Mouse (Mus musculus) kidney, postnatal 10 days (tissue): ENCODE data around the gene Micu1.
"Not testable (repeated sequence)": the region's sequence is repeated elsewhere in the genome, so short reads cannot be mapped to it uniquely, and the experiment has no call there.

Source experiments
- DNase-seq: peaks from one replicate; pipeline ENCODE4 v3.0.0; 2021; ENCODE audit warnings: mixed read lengths

Micu1 gene

DNA sequence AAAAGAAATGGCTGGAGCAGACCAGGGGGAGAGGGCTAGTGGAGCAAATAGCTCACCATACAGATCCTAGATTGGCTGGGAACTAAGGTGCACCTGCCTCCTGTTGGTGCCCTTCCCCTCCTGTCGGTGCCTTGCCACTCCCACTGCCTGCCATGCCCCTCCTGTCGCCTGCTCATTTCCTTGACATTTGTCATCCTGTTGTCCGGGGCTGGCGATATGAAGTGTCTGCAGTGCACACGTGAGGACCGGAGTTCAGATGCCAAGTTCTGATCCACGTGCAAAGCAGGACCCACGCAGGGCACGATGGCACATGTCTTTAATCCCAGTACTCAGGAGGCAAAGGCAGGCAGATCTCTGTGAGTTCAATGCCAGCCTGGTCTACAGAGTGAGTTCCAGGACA, 158.4 kb downstream of the Micu1 start:
- DNase-seq, result no peak

DNA sequence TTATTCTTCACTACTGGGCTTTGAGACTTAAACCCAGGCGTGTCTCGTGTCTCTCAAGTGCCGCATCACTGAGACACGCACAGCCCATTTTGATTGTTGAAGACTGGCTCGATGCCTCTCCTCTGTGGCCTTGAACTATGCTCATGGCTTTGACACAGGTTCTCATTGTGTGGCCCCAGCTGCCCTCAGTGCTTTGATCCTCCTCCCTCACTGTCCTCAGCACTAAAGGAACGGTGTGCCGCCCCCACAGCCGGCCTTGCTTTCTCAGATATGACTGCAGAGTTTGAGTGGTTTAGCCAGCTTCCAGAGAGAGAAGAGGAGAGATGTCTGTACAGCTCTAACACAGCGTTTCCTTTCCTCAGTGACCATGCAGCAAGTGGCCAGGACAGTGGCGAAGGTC, 158.9 kb downstream of the Micu1 start:
- DNase-seq, result no peak

DNA sequence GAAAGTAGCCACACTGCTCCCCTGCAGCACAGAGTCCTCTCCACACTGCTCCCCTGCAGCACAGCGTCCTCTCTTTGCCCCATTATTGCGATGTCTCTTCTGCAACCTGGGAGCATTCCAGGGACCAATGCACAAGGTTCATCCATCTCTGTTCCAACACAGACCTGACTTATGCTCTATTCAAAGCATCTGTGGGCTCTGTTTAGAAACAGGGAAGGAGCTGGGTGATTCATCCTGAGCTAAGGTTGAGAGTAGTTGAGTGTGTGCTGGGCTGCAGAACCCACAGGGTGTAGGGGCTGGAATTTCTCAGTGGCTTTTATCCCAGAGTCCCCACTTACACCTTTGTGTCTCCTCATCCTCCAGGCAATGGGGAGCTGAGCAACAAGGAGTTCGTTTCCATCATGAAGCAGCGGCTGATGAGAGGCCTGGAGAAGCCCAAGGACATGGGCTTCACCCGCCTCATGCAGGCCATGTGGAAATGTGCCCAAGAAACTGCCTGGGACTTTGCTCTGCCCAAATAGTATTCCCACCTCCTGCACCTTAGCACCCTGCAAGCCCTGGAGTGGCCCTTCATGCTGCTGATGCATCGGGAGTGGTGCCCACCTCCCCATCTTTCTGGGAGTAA, 160.7 kb downstream of the Micu1 start:
- no peak for DNase-seq

DNA sequence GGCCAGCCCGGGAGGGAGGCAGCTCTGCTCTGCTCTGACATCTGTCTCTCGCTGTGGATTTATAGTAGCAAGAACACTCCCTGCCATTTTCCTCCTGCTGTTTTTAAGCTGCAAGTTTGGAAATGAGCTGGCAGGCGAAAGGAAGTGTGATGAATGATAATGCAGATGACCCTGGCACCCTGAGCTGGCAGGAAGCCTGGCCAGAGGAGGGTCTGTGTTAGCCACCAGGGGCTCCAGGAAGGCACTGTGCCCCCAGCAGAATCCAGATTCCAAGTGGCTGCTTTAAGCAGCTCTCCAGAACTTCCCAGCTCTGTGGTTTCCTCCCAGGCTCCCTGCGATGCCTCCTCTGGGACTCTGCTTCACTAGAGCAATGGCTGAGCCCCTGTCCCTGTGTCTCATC, 161.3 kb downstream of the Micu1 start:
- peak; percentile 55 for DNase-seq

DNA sequence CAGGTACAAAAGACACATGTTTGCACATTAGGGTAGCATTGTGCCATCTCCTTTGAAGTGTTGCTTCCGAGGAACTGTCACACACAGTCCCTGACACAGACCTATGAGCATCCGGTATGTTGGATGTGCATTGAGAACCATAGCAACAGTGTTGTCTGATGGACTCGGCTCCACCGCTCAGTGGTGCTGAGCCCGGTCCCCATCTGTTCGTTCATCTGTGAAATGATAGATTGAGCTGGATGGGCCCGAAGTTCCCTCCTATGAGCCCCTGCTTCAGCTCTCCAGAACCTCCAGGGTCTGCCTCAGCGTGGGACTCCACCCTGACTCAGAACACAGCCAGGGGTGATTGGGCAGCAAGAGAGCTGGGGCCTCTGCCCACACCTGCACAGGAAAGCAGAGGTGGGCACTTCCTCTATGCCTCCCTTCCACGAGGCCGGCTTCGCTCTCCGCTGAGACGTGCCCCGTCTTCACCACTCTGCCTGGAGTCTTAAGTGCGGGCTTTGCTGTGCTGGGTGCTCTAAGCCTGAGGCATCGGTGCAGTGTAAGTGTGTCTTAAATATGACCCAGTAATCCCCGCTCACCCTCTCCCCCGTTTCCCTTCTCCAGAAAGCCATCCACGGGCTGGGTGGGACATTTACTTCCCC, 162.1 kb downstream of the Micu1 start:
- DNase-seq, result no peak

DNA sequence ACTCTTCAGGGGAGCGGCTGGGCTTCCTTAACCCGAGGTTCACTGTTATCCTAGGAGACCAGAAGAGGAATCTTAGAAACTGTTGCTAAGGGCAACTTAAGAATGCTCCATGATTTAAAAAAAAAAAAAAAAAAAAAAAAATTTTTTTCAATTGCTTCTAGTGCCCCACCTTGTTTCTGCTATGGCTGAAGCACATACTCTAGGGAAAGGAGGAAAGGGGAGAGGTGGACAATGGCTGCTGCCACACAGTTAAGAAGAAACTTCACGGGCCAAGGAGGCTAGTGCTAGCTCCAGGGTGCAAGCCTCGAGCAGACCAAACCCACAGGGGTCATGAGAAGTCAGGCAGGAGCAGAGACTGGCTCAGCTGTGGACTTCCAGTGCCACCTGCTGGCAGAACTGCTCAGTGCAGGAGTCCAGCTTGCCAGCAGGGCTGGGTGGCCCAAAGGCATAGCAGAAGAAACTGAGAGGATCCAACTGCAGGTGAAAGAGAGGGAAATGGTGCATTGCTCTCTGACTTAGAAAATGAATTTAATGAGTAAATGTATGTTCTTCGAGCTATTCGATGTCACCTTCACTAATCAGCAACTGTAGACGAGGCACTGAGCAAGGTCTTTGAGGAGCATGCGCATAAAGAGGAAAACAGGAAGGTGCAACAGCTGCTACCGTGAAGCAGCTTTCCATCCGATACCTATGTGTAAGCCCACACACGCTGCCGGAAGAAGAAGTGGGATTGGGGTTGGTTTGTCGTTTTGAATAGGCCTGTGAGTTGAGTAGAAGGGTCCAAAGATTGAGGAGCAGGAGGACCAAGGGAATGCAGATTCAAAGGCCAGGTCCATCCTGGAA, 162.8 kb downstream of the Micu1 start:
- peak; percentile 92 for DNase-seq

DNA sequence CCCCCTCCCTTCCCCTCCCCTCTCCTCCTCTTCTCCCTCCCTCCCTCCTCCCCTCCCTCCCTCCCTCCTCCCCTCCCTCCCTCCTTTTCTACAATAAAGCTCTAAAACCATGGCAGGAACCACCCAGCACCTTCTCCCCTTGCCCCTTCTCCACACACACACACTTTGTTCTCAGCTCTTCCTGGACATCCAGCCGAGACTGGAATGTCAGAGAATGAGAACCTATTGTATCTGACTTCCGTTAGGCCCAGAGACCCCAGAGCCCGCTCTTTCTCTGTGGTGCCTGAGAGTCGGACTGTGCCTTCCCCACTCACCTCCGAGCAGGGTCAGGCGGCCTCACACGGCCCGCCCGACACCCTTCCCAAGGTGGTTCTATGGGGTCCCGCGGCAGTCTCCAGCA, 166.0 kb downstream of the Micu1 start:
- no peak for DNase-seq

DNA sequence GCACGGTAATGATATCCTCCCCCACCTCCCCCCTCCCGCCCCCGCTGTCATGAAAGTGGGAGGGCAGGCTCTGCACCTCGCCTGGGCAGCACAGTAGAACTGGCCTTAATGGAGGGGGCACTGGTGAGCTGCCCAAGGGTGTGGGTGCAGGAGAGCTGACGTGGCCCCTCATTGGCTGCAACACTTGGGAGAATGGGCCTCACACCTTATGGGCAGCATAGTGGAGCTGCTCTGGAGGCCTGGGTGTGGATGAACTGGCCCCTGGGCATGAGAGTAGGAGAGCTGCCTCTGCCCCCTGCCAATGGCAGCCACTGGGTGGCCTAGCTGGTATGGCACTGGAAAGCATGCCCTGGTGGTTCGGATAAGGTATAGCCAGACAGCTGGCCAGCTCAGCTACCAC, 167.8 kb downstream of the Micu1 start:
- DNase-seq, result no peak

DNA sequence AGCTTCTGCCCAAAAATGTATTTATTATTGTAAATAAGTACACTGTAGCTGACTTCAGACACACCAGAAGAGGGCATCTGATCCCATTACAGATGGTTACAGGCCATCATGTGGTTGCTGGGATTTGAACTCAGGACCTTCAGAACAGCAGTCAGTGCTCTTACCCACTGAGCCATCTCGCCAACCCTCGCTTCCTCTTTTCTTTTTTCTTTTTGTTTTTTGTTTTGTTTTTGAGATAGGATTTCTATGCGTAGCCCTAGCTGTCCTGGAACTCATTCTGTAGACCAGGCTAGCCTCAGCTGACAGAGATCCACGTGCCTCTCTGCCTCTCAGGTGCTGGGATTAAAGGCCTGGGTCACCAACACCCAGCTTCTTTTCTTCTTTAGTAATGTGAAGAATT, 170.4 kb downstream of the Micu1 start:
- DNase-seq, result not testable (repeated sequence)

DNA sequence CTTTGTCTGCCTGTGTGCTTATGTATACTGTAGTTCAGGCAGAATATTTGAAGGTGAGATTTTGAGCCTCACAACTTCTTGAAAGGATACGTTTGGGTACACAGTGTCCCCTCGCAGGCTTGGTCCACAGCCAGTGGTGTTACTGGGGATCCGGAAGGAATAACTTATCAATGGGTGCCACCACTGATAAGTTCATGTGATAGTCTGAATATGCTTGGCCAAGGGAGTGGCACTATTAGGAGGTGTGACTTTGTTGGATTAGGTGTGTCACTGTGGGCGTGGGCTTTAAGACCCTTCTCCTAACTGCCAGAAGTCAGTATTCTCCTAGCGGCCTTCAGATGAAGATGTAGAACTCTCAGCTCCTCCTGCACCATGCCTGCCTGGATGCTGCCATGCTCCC, 170.9 kb downstream of the Micu1 start:
- no peak for DNase-seq

DNA sequence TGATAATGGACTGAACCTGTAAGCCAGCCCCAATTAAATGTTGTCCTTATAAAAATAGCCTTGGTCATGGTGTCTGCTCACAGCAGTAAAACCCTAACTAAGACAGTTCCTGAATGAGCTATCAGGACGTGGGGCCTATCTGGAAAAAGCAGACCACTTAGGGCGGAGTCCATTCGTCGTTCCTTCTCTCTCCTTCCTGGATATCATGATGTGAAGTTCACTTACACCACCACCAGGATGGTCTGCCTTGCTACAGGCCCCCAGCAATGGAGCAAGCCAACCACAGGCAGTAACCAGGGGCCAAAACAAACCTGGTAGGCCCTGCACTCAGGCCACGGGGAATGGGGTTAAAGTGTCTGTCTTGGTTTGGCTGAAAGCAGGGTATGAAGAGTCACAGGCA, 171.3 kb downstream of the Micu1 start:
- no peak for DNase-seq

DNA sequence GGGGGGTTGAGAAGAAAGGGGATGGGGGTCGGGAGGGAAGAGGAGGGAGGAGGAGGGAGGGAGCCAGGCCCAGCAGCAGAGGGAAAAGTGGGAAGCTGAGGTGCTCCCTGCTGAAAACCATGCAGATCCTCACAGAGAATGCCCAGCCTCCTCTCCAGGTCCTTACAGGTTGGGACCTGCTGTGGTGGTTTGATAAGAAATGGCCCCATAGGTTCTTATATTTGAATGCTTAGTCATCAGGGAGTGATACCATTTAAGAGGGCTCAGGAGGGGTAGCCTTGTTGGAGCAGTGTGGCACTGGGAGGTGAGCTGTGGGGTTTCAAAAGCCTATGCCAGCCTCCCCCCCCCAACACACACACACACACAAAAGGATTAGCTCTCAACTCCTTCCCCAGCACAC, 173.1 kb downstream of the Micu1 start:
- DNase-seq, result no peak

DNA sequence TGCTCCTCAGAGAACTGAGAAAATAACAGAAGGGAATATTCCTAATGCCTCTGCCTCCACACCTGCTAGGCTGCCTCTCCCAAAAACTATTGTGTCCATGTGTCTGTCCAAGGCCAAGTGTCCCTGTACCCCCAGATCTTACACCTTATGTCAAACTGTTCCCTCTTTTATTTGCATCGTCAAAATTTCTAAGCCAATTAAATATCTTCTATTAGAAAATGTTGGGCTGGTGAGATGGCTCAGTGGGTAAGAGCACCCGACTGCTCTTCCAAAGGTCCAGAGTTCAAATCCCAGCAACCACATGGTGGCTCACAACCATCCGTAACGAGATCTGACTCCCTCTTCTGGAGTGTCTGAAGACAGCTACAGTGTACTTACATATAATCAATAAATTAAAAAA, 174.4 kb downstream of the Micu1 start:
- not testable (repeated sequence) for DNase-seq

DNA sequence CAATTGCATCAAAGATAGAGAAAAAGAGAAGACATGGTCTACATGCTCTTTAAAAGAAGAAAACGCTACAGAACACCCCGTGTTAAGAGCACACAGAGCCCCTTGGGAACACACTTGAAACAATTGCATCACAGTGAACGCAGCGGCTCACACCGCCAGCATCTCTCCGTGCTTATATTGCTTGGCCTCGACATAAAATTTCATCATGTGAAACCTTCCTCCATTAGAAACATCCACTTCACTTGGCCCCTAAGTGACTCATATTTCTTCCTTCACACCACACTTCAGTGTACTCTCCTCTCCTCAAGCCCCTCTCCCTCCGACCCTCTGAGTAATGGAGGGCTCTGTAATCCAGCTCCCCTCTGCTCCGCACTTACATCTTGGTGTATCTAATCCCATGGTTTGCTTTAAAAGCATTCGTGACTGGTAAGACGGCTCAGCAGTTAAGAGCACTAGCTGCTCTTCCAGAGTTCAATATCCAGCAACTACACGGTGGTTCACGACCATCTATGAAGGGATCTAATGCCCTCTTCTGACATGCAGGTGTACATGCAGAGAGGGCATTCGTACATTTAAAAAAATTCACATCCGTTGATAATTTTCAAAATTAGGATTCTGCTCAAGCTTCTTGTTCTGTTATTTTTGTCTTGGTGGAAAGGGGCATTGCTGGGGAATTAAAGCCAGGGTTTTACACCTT, 175.3 kb downstream of the Micu1 start:
- no peak for DNase-seq

DNA sequence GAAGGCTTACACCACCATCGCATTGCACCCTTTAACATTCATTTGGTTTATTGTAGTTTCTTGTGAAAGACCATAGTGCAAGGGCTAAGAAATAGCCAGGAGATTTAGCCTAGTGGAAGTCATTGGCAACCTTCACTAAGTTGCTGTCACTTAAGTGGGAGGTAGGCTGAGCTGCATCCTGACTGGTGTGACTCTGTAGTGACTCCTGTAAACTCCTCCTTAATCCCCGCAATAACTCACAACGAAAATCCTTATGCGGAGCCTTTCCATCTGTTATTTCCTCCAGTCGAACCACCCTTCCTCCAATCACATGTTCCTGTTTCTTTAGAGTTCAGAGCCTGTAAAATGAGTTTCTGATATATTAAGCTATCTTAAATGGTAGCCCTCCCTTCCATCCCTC, 176.5 kb downstream of the Micu1 start:
- DNase-seq, result peak; percentile 33

DNA sequence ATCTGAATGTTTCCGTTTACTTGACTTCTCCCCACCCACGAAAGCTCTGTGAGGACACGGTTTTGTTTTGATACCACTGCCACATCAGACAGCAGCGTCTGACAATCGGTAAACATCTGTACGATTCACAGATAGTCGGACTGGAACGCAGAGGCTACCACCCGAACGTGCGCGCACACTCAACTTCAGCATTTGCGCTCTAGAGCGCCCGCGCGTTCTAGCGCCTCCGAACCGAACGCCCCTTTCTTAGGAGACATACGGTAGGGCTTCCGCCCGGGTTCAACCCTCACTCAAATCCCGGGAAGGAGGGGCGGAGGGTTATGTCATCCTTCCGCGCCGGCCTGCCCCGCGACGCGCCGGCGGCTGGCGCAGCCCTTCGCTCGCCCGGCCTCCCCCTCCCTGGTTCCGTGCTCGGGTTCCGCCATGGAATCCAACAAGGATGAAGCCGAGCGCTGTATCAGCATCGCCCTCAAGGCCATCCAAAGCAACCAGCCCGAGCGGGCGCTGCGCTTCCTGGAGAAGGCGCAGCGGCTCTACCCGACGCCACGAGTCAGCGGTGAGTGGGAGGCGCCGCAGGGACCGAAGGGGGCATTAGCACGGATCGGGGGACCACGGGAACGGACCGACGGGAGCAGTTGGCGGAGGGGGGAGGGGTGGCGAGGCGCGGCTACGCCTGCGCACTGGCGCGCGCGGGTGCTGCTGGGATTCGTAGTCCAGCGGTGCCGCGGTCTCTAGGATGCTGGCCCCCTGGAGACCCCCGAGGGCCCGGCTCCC, 177.2 kb downstream of the Micu1 start, which contains the start of gene Dnajb12:
Dnajb12 (plus strand) TSS at position 302 of the 774 bp plus-strand sequence.
- DNase-seq, result peak; percentile 97

DNA sequence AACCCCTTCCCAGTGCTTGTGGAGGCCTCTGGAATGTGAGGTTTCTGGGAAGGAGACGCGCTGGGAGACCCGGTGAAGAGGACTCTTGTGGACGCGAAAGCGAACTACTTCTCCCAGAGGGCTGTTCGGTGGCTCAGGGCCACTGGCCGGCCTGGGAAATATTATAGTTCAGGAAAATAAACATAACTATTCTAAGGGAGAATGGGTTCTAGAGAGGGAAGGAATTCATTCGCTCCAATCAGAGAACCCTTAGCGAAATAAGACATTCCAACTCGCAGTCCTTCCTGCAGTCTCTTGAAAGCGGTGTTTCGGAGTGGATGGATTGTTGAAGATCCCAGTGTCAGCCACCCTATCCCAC, 177.7 kb downstream of the Micu1 start:
- no peak for DNase-seq

DNA sequence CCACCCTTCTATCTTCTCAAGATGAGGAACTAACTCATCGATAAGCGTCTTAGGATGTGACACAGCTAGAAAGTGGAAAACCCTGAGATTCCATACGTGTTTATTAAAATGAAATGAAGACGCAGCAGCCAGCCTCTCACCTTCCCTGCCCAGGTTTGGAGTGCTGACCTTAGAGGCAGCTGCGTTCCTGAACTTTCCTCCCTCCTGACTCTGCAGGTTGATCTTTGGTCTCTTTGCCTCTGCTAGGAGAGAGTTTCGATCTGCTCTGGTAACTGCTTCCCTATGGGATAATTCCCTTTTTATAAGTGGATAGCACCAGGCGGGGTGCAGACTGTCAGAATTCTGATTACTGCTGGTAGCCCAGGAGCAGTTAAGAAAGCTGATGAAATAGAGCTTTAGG, 178.6 kb downstream of the Micu1 start:
- peak; percentile 38 for DNase-seq

DNA sequence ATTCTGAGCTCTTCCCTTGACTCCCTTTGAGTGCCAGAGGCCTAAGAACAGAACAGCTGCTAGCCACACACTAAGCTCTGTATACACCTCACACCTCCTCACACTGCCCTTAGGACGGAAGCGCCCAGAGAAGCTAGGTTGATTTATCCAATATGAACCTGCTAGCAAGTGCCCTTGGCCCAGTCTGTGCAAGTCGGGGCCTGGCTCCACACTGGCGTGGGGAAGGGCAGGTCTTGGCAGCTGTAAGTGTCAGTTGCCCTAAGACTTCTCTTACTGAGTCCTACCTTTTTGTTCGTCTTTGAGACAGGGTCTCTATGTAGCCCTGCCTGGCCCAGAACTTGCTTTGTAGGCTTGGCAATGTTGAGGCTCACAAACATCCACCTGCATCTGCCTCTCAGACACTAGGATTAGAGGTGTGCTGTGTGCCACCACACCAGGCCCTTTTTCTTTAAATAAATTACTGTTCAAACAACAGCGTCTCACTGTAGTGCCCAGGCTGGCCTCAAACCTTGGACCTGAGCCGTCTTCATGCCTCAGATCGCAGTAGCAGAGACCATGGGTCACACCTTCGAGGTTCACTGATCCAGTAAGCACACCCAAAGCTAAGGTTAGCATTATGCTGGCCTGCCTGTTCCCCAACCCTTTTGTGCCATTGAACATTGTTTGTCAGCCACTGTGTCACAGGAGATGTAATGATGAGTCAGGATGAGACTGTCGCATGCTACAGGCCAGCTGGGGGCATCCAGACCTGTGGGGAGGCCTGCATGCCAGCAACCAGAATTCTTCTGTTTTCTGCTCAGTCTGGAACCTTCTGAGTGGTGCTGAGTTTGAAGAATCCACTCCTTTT, 182.3 kb downstream of the Micu1 start:
- DNase-seq, result peak; percentile 25

DNA sequence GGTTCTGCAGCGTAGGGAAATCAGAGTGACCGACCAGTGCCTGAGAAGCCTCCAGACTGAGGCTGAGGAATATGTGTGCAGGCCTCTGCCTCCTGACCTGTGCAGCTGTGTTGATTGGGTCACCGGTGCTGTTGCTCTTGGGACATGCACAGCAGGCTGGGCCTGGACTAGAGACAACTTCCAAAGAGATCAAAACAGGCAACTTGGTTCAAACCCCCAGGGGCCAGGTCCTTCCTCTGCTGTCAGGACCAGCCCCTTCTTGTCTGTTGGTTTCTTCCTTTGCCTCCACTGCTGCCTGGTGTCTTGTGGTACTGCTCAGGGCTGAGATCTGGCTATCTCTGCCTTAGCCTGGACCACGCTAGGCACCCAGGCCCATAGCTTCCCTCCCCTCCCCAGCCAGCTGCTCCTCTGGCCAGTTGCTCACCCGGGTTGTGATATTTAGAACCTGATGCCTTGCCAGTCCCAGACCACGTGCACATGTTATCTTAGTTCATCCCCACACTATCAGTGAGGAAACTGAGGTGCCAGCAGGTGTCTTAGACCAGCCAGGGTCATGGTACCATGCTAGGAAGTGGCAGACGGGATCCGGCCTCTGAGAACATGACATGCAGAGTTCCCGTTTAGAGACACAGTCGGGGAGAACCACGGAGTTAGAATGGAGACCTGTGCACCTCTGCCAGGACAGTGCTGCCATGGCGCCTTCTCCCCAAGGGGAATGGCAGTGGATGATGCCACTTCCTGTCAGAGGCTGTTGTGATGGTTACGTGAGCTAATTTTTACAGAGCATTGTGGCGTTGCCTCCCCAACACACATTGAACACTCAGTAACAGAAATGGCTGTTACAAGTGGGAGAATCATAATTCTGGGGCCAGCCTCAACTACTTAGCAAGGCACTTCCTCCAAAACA, 183.2 kb downstream of the Micu1 start:
- DNase-seq, result no peak

DNA sequence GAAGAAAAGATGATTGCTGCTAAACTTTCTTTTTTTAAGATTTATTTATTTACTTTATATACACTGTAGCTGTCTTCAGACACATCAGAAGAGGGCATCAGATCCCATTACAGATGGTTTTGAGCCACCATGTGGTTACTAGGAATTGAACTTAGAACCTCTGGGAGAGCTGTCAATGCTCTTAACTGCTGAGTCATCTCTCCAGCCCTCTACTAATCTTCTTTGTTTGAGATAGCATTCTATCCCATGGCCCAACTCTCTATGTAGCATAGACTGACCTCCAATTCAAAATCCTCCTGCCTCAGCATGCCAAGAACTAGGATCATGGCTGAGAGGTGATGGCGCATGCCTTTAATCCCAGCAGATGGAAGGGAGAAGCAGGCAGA, 183.8 kb downstream of the Micu1 start:
- no peak for DNase-seq
